Mouse (Mus musculus): ENCODE measurements at regions not wholly inside any gene's neighbourhood (a gene's known extent, or its start where the extent isn't known, plus 50 kb on each side); places are given as distances from the start of the nearest gene placed in this dataset.

GRCm38 (mm10) chr1:155041592-155041991, 57.8 kb downstream of the Ier5 start:
- WGBS, result 76% methylated on average over 5 of the region's 5 CpGs
- Histone ChIP-seq H3K4me3 (replicated peaks) (no peak overlapping the region), H3K4me2 (no peak overlapping the region), H3K36me3 (replicated peaks) (no peaks in the 10 kb centered on the region), H3K4me1 (peaks cover 5% of the 10 kb centered on the region; the same call in 1 of the 2 replicates), H3K27ac (no peak overlapping the region), H3K9me3 (no peaks in the 10 kb centered on the region), H3K9ac (no peak overlapping the region), H3K27me3 (no peaks in the 10 kb centered on the region)
- ATAC-seq (ENCODE audit: low FRiP score), result no peak

DNA sequence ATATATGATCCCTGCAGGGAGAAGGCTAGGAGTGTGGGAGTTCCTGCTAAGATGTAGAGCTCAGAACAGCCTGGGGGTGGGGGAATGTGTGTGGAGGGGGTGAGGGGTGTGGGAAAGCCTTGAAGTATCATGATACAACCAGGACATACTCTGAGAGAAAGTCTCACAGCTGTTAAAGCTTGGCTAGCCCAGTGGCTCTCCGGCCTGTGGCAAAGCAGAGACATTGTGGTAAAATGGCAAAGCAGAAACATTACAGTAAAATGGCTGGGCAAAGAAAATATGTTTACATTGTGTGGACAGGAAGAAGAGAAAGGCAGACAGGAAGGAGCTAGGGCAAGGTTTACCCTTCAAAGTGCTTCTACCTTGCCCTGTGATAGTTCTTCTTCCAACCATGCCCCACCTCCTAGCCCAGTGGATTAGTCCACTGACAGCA, 58.5 kb downstream of the Ier5 start:
- Histone ChIP-seq H3K27me3 (no peaks in the 10 kb centered on the region), H3K36me3 (replicated peaks) (no peaks in the 10 kb centered on the region), H3K4me3 (replicated peaks) (no peak overlapping the region), H3K9me3 (no peaks in the 10 kb centered on the region), H3K4me1 (peaks cover 5% of the 10 kb centered on the region; the same call in 1 of the 2 replicates), H3K4me2 (no peak overlapping the region), H3K27ac (no peak overlapping the region), H3K9ac (no peak overlapping the region)
- no peak for ATAC-seq (ENCODE audit: low FRiP score)
- WGBS, result 88% methylated on average over 1 of the region's 1 CpGs

- H3K27ac ChIP-seq, result no peak overlapping the region
- no peaks in the 10 kb centered on the region for H3K36me3 ChIP-seq (replicated peaks)
- H3K4me2 ChIP-seq, result no peak overlapping the region
- no peaks in the 10 kb centered on the region for H3K27me3 ChIP-seq
- H3K9me3 ChIP-seq, result no peaks in the 10 kb centered on the region
- H3K4me1 ChIP-seq, result peaks cover 5% of the 10 kb centered on the region; the same call in 1 of the 2 replicates
- H3K4me3 ChIP-seq (replicated peaks), result no peak overlapping the region
- ATAC-seq (ENCODE audit: low FRiP score), result no peak
- 61% methylated on average over 9 of the region's 9 CpGs for WGBS
- H3K9ac ChIP-seq, result no peak overlapping the region
Observed at GRCm38 (mm10) chr1:155040086-155040726, 59.2 kb downstream of the Ier5 start.

DNA sequence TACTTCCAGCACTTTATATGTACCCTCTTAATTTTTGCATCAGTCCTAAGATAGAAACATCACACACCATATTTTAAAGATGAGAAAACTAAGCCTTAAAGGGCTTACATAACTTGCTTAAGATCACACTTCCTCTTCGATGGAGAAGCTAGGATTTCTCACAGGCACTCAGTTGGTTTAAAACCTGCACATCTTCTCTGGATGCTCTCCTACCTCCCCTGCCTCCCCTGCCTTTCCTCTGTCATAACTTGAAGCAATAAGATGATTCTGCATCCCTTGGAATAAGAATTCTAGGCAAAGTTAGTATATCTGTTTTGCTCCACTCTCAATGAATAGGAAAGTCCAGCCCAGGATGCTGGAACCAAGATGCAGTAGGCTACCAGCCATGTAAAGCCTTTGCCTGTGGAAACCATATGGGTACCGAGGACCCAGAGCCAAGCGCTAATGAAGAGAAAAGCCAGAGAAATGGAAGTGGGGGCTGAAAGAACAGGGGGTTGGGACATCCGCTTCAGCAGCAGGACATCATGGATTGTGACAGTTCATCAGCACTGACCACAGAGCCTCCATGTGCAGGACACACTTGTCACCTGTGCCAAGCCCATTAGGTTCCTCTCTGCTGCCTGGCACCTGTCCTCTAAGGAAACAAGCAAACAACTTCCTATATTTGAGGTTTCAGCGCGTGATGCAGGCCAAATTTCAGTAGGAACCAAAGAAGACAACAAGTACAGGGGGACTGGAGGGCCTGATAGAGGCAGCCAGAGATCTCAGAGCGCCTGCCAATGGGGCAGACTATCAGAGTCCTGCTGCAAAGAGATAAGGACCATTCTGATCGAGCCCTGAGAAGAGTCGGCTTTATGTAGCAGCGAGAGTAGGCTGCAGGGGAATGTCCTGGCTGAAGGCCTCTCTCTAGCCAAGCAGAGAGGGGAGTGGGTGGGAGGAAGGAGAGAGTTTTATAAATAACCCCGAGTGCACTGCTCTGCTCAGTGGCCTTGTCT, 60.5 kb downstream of the Ier5 start:
- ATAC-seq (ENCODE audit: low FRiP score), result no peak
- Histone ChIP-seq H3K9me3 (no peaks in the 10 kb centered on the region), H3K27me3 (no peaks in the 10 kb centered on the region), H3K36me3 (replicated peaks) (no peaks in the 10 kb centered on the region), H3K27ac (no peak overlapping the region), H3K4me2 (no peak overlapping the region), H3K4me3 (replicated peaks) (no peak overlapping the region), H3K4me1 (peaks cover 5% of the 10 kb centered on the region; the same call in 1 of the 2 replicates), H3K9ac (no peak overlapping the region)
- WGBS, result 82% methylated on average over 11 of the region's 11 CpGs

DNA sequence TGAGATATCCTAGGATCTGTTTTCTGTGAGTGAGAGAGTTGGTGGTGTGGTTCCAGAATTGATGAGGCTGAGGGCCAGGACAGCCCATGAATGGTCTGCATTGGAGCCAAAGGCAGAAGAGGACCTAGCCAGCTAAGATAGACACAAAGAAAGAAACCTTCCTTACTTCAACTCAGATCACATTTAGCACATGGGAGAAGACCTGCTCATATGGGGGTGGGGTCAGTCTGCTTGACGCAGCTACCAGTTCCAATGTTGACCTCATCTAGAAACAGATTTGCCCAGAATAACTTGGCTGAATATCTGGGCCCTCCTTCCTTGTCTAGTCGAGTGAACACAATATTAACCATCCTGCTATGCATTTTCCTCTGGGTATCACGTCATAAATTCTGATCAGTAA, 62.0 kb downstream of the Ier5 start:
- Histone ChIP-seq H3K27ac (no peak overlapping the region), H3K36me3 (replicated peaks) (no peaks in the 10 kb centered on the region), H3K4me3 (replicated peaks) (no peak overlapping the region), H3K9me3 (no peaks in the 10 kb centered on the region), H3K4me2 (no peak overlapping the region), H3K4me1 (peaks cover 5% of the 10 kb centered on the region; the same call in 1 of the 2 replicates), H3K27me3 (no peaks in the 10 kb centered on the region), H3K9ac (no peak overlapping the region)
- 91% methylated on average over 3 of the region's 3 CpGs for WGBS
- no peak for ATAC-seq (ENCODE audit: low FRiP score)

GRCm38 (mm10) chr1:155030908-155031307, 68.5 kb downstream of the Ier5 start:
- Histone ChIP-seq H3K27me3 (no peaks in the 10 kb centered on the region), H3K4me1 (peaks cover 22% of the 10 kb centered on the region), H3K4me3 (replicated peaks) (no peak overlapping the region), H3K27ac (no peak overlapping the region), H3K9ac (no peak overlapping the region), H3K9me3 (no peaks in the 10 kb centered on the region), H3K4me2 (no peak overlapping the region), H3K36me3 (replicated peaks) (no peaks in the 10 kb centered on the region)
- 7% methylated on average over 9 of the region's 9 CpGs for WGBS
- no peak for ATAC-seq (ENCODE audit: low FRiP score)

GRCm38 (mm10) chr1:155029195-155029879, 70.1 kb downstream of the Ier5 start:
- no peak overlapping the region for H3K4me2 ChIP-seq
- no peak for ATAC-seq (ENCODE audit: low FRiP score)
- H3K36me3 ChIP-seq (replicated peaks), result no peaks in the 10 kb centered on the region
- H3K27ac ChIP-seq, result no peak overlapping the region
- no peaks in the 10 kb centered on the region for H3K9me3 ChIP-seq
- 0 out of 2 replicates have a peak, but pooled peaks cover 6% of the 10 kb centered on the region for H3K27me3 ChIP-seq
- no peak overlapping the region for H3K9ac ChIP-seq
- 65% methylated on average over 17 of the region's 17 CpGs for WGBS
- no peak overlapping the region for H3K4me3 ChIP-seq (replicated peaks)
- peaks cover 22% of the 10 kb centered on the region for H3K4me1 ChIP-seq

DNA sequence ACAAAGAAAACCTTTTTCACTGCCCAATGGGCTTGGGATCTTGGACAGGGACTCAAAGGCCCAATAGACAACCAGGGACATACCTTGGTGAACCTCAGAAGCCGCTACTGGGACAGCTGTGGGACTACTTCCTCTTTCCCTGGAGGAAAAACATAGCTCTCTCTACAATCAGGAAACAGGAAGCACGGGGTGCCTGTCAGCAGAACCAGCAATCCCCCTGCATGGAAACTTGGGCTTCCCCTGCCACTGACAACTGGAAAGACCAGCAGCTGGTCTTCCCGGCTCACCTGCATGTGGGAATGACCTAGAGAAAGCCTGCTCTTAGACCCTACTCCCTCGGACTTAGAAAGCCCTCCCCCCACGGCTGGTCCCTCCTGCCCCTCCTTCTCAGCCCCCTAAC, 70.7 kb downstream of the Ier5 start:
- no peaks in the 10 kb centered on the region for H3K9me3 ChIP-seq
- H3K4me3 ChIP-seq (replicated peaks), result no peak overlapping the region
- no peaks in the 10 kb centered on the region for H3K36me3 ChIP-seq (replicated peaks)
- H3K27me3 ChIP-seq, result 0 out of 2 replicates have a peak, but pooled peaks cover 7% of the 10 kb centered on the region
- peaks cover 22% of the 10 kb centered on the region for H3K4me1 ChIP-seq
- no peak overlapping the region for H3K4me2 ChIP-seq
- WGBS, result 60% methylated on average over 5 of the region's 5 CpGs
- no peak overlapping the region for H3K27ac ChIP-seq
- no peak overlapping the region for H3K9ac ChIP-seq
- ATAC-seq (ENCODE audit: low FRiP score), result no peak

DNA sequence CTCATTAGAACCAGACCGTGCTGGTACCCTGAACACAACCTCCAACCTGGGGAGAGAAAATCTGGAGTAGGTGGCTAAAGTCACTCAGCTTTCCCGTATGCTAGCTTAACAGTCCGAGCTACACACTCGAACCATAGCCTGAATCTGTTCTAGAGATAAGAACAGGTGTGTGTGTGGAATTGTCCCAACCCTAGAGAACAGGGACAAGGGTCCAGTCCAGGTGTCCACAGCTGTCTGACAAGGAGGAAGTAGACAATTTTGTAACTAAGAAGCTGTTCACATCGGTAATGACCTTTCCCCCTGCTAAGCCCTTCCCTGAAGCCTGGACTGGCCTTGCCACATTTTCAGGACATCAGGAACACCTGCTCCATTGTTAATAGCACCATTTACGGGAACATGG, 71.3 kb downstream of the Ier5 start:
- no peak overlapping the region for H3K9ac ChIP-seq
- H3K36me3 ChIP-seq (replicated peaks), result no peaks in the 10 kb centered on the region
- ATAC-seq (ENCODE audit: low FRiP score), result no peak
- 75% methylated on average over 6 of the region's 6 CpGs for WGBS
- no peak overlapping the region for H3K4me3 ChIP-seq (replicated peaks)
- H3K27ac ChIP-seq, result no peak overlapping the region
- H3K4me1 ChIP-seq, result peaks cover 25% of the 10 kb centered on the region
- H3K9me3 ChIP-seq, result no peaks in the 10 kb centered on the region
- H3K27me3 ChIP-seq, result 0 out of 2 replicates have a peak, but pooled peaks cover 7% of the 10 kb centered on the region
- no peak overlapping the region for H3K4me2 ChIP-seq

- 59% methylated on average over 8 of the region's 8 CpGs for WGBS
- 0 out of 2 replicates have a peak, but pooled peaks have one; percentile 19 for ATAC-seq (ENCODE audit: low FRiP score)
- peaks cover 28% of the 10 kb centered on the region for H3K4me1 ChIP-seq
Observed at GRCm38 (mm10) chr1:155027583-155027982, 71.9 kb downstream of the Ier5 start.

DNA sequence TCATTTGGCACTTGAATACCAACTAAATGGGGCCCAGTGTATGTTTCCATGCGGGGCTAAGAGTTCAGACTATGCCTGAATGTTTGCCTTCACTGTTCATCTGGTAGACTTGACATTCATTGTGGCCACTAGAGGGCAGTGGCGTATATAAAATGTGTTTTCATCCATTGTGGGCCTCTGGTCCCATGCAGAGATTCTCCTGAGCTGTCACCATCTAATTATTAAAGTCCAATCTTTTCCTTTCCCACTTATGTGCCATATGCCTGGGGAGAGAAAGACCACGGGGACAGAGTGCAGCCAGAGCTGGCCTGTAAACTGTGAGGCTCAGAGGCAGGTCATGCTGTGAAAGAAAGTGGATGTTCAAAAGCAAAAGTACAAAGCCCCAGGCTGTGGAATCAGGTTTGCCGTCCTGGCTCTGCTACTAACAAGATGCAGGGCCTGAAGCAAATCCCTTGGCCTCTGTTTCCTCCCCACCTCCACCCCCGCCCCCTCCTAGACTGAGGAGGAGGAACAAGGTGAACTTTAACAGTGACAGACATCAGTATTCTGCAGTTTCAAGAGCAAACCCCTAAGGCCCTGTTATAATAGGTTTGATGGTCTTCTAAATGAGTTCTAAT, 73.5 kb downstream of the Ier5 start:
- Histone ChIP-seq H3K9ac (no peak overlapping the region), H3K4me2 (no peak overlapping the region), H3K4me3 (replicated peaks) (no peak overlapping the region), H3K27ac (peak overlapping the region; percentile 59; the same call in 1 of the 2 replicates), H3K27me3 (0 out of 2 replicates have a peak, but pooled peaks cover 7% of the 10 kb centered on the region), H3K36me3 (replicated peaks) (no peaks in the 10 kb centered on the region), H3K4me1 (peaks cover 24% of the 10 kb centered on the region), H3K9me3 (no peaks in the 10 kb centered on the region)
- 9% methylated on average over 5 of the region's 5 CpGs for WGBS
- ATAC-seq (ENCODE audit: low FRiP score), result peak; percentile 76

More at GRCm38 (mm10) chr1:155027583-155027982, 71.9 kb downstream of the Ier5 start:
- H3K36me3 ChIP-seq (replicated peaks), result no peaks in the 10 kb centered on the region
- H3K4me3 ChIP-seq (replicated peaks), result no peak overlapping the region
- H3K4me2 ChIP-seq, result no peak overlapping the region
- no peak overlapping the region for H3K27ac ChIP-seq
- H3K9ac ChIP-seq, result no peak overlapping the region
- H3K9me3 ChIP-seq, result no peaks in the 10 kb centered on the region
- H3K27me3 ChIP-seq, result 0 out of 2 replicates have a peak, but pooled peaks cover 7% of the 10 kb centered on the region
